Mouse (Mus musculus) limb, embryonic 15.5 days (tissue): Measurements from ENCODE around the gene Vmn1r72. TPM values are rescaled to one million over a fixed set of nuclear protein-coding genes. Genes with fewer than 3 reads are reported as not detected.
"Not testable (repeated sequence)": the region's sequence is repeated elsewhere in the genome, so short reads cannot be mapped to it uniquely, and the experiment has no call there.

Source experiments
- ATAC-seq: fragments of 200-750 bp; cut with Nextera tagmentation; 2 replicates; pipeline ENCODE4 v1.8.0; 2017; ENCODE audit warnings: low read depth, moderate TSS enrichment; ENCODE audit not compliant: insufficient number of reproducible peaks, low FRiP score, low TSS enrichment
- H3K27ac ChIP-seq: fragments of 300-500 bp; sonication (generic); 2 replicates; pipeline ENCODE4 v1.5.1; 2015; ENCODE audit warnings: moderate library complexity, mild to moderate bottlenecking, inconsistent platforms
- H3K27me3 ChIP-seq: fragments of 300-500 bp; sonication (generic); 2 replicates; pipeline ENCODE4 v1.6.1; 2015; ENCODE audit warnings: inconsistent platforms
- H3K36me3 ChIP-seq: fragments of 300-500 bp; sonication (generic); 2 replicates; pipeline ENCODE4 v1.6.1; 2015; ENCODE audit warnings: inconsistent platforms
- H3K4me1 ChIP-seq: fragments of 300-500 bp; sonication (generic); 2 replicates; pipeline ENCODE4 v1.6.1; 2015; ENCODE audit warnings: inconsistent platforms
- H3K4me2 ChIP-seq: fragments of 300-500 bp; sonication (generic); 2 replicates; pipeline ENCODE4 v1.6.1; 2015; ENCODE audit warnings: mild to moderate bottlenecking, inconsistent platforms
- H3K4me3 ChIP-seq: fragments of 300-500 bp; sonication (generic); 2 replicates; pipeline ENCODE4 v1.5.1; 2015; ENCODE audit warnings: mild to moderate bottlenecking, inconsistent platforms
- H3K9ac ChIP-seq: fragments of 300-500 bp; sonication (generic); 2 replicates; pipeline ENCODE4 v1.6.1; 2015; ENCODE audit warnings: inconsistent platforms
- H3K9me3 ChIP-seq: fragments of 300-500 bp; sonication (generic); 2 replicates; pipeline ENCODE4 v1.6.1; 2016; ENCODE audit warnings: inconsistent platforms
- WGBS: fragments of 180-500 bp; shearing (Covaris S2); methylation state at CpG from one replicate; pipeline ENCODE4 v1.1.7; 2015; 5-methylcytosine and 5-hydroxymethylcytosine counted together
- polyA plus RNA-seq: library from polyadenylated mRNA; unstranded; fragments of >200 nt; fragmentation: Nextera tagmentation; extraction: Ambion mirVana; gene quantifications from 2 replicates; pipeline ENCODE4 v1.2.1, GENCODE M21; 2015

Gene Vmn1r72
- not detected in 2 replicates for polyA plus RNA-seq

DNA sequence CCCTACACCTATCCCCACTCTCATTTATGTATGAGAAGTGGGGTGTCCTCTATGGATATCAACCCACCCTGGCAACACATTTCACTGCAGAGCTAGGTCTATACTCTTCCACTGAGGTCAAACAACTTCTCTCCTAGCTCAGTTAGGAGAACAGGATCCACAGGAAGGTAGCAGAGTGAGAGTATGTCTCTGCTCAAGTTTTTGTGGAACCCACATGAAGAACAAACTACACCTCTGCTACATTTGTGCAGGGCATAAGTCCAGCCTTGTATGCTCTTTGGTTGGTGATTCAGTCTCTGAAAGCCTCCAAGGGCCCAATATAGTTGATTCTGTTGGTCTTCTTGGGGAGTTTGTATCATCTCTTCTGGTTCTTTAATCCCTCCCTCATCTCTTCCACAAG lies at the start of gene Vmn1r72:
Vmn1r72 (minus strand) TSS at position 101 of the 400 bp plus-strand sequence.
- H3K27me3 ChIP-seq, H3K9me3 ChIP-seq, H3K36me3 ChIP-seq, H3K4me3 ChIP-seq, H3K9ac ChIP-seq, H3K27ac ChIP-seq, H3K4me2 ChIP-seq, H3K4me1 ChIP-seq, ATAC-seq: not testable (repeated sequence)

DNA sequence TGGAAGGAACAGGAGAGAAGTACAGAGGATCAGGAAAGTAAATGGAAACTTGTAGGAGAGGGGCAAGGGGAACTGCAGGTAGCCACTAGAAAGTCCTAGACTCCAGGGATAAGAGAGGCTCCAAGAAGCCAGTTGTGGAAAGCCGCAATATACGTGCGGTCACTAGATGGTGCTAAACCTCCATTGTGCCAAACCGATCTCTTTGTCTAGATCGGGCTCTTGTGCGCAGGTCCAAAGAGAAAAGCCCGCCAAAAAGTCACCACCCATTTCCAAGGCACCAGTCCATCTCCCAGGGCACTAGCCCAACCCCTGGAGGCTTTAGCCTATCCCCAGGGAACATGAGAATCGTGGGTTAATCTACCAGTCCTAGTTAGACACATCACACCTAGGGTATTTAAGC lies 62.9 kb downstream of the Vmn1r72 start:
- not testable (repeated sequence) for H3K27ac ChIP-seq, H3K4me3 ChIP-seq, H3K4me1 ChIP-seq, H3K9ac ChIP-seq, ATAC-seq, H3K9me3 ChIP-seq, H3K36me3 ChIP-seq, H3K4me2 ChIP-seq, H3K27me3 ChIP-seq
- WGBS: 7% methylated on average over 8 of the region's 8 CpGs

Other genes starting within 250 kb of the Vmn1r72 start
- gene Zscan4-ps2, start 165.8 kb downstream of the Vmn1r72 start, polyA plus RNA-seq: not detected in 2 replicates
- not detected in 2 replicates for gene Zscan4-ps3, start 70.8 kb downstream of the Vmn1r72 start, polyA plus RNA-seq
- not detected in 2 replicates for gene Vmn1r73, start 50.1 kb upstream of the Vmn1r72 start, polyA plus RNA-seq
- not detected in 2 replicates for gene Vmn1r74, start 153.8 kb upstream of the Vmn1r72 start, polyA plus RNA-seq
- not detected in 2 replicates for gene Vmn1r75, start 194.5 kb upstream of the Vmn1r72 start, polyA plus RNA-seq